Mouse (Mus musculus): Measurements from ENCODE around the gene Kif13a.

Kif13a gene

DNA sequence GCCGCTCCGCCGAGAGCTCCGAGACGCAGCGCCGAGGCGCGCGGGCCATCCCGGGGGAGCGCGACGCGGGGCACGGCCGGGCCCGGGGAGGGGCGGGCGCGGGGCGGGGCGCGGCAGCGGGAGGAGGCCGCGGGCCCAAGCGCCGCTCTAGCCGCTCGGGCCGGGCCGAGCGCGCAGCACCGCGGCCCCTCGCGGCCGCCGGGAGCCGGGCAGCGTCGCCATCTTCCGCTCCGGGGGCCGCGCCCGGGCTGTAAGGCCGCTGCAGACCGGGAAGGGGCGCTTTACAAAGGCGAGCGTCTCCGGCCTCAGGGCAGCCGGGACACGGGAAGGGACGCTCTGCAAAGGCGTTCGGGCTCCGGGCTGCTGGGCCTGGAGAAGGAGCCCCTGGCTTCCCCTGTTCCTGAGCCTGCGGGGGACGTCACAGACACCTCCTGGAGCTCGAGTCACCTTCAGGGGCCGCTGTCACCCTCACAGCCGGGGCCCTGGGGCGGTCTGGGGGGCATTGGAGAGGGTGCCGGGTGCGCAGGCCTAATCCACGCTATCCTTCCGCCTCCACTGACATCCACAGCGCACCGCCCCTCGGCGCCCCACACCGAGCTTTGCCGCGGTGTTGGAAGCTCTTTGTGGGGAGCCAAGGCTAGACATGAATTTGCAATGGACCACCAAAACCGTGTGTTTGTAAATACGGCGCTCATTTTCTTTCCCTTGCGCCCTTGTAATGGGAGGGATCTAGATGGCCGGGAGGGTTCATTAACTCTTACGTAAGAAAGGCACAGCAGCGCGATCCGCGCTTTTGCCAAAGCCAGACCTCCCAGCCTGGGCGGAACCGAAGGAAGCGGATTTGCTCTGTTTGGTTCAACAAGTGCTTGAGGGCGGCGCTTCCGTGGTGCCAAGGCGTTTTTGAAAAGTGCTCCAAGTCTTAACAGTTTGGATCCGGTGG is at the start of gene Kif13a:
Gene Kif13a, minus strand, starts transcription at position 149 of the 940 bp plus-strand sequence.
- peak; percentile 92 for DNase-seq

DNA sequence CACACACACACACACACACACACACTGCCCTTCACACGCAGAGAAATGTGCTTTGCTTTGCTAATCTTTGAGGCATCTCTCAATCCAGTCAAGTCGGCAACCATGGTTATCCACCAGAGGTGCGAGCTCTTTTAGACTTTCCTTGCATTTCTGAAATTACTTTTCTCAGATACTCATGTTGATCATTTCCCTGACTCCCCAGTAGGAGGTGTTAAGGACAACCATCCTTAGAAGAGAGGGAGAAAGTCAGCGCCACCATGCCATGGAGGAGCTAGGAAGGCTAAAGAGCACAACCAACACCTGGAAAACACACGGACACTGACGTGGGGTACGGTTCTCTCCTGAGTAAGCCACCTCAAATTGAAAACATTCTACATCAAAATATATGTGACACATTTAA is 46.9 kb upstream of the Kif13a start:
- no peak for DNase-seq

DNA sequence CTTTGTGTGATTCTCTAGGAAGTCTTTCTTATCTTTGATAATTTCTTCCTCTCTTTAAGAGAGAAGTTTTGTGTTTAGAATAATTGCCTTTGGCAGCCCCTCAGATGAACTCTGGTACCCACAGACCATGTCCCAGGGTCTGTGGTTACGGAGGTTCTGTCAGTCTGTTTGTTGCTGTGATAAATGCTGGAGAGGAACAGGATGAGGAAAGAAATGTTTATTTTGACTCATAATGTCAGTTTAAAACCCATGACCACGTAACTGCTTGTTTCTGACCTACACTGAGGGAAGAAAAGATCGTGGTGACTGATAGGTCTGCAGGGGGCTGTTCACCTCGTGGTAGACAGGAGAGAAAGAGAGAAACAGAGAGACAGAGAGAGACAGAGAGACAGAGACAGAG is 46.3 kb upstream of the Kif13a start:
- DNase-seq = no peak

DNA sequence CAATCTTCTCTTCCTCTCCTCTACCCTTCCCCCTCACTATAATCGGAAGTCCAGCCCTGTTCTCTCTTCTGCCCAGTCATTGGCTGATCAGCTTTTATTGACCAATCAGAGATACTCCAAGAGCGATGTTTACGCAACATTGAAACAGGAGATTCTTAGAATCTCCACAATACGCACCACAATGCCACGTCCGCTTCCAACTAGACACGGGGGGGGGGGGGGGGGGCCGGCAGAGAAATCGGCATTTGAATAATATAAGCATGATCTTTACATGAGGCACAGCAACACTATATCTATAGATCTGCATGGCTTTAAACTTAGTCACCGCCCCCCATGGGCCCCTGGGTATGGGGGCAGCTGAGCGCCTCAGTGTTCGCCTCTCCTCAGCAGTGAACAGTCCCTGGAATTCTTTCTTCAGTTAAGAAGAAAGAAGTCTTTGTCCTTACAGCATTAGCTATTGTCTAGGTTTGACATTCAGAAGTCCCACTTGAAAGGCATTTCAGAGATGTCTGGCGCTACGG is 45.4 kb upstream of the Kif13a start:
- no peak for DNase-seq

DNA sequence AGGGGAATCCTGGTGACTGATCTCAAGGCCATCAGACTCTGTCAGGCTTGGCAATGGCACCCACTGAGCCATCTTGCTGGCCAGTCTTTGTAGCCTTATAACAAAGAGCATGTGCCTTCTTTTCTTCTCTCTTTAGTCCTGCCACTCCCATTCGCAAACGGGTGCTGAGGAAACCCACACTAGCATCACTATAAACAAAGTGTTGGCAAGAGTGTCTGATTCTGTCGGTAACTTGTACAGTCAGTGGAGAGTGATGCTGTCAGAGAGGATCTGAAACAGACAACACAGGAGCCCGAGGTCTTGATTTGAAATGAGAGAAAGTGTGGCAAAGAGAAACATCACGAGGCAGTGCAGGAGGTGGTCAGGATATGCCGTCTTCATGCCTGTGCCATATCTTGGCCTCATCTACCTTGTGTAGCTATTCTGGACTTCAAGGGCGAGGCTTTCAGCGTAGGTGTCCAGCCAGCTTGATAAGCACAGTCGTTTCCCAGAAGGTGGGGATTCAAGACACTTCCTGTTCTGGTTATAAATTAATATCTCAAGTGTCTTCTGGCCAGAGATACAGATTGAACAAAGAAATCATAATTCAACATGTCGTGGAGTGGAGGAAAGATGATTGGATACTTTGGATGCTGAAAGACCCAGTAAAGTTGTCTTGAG is 40.7 kb upstream of the Kif13a start:
- DNase-seq = no peak

DNA sequence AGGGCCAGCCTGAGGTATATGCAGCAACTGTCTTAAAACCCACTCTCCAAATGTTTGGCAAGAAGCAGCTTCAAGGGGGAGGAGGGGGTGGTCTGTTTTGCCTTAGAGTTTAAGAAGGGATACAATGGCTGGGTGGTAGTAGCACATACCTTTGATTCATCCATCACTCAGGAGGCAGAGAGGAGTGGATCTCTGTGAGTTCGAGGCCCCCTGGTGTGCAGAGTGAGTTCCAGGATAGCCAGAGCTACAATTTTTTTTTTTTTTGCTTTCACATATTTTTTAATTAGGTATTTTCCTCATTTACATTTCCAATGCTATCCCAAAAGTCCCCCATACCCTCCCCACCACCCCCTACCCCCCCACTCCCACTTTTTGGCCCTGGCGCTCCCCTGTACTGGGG is 39.0 kb upstream of the Kif13a start:
- DNase-seq = no peak

DNA sequence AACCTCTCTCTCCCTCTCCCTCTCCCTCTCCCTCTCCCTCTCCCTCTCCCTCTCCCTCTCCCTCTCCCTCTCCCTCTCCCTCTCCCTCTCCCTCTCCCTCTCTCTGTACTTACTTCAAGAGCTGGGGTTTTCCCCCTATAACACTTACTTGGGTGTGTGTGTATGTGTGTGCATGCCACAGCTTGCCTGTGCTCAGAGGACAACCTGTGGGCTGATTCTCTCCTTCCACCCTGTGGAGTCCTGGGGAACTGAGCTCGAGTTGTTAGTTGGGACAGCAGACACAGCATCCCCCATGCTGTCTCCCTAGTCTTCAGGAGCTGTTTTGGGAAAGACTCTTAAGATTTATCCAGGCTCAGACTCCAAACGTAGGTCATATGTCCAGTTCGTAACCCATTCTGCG is 37.6 kb upstream of the Kif13a start:
- DNase-seq = no peak

DNA sequence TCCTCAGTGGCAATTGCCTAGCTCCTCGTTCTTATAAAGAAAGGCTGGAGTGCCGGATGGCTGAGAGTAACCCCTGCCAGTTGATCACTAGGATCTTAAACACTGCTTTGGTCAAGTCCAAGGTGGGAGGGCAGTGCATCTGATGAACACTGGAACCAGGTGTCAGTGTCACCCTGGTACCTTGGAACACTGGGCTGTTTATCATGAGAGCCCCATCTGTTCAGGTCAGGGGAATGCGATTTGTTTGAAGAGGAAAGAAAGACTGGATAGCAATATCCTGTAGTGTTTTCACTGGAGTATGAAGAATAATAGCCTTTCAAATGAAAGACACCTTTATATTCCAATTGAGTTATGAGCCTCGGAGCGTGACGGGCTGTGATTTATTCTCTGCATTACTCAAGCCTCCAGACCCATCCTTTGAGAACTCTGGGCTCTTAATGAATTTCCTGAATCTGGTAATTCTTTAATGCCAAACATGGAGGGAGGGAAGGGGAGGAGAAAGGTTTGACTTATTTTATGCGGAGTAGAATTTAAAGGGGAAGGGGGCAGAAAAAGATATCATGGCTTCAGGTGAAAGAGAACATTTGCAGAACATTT is 31.3 kb upstream of the Kif13a start:
- DNase-seq = no peak

DNA sequence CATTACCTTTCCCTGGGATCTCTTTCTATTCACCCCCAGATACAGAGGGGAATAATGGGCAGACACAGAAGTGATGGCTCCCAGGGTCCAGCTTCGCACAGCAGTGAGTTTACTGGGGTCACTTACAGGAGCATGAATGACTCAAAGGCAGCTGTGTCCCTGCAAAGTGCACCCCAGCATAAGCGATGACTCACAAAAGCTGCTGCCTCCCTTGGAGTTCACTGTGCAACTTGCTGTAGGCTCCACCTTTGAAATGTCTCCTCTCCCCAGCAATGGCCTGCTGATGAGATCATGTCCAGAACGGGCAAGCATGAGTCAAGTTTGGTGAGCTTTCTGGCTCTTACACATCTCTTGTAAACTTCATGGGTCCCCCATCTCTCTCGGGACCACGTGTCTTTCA is 29.5 kb upstream of the Kif13a start:
- no peak for DNase-seq

DNA sequence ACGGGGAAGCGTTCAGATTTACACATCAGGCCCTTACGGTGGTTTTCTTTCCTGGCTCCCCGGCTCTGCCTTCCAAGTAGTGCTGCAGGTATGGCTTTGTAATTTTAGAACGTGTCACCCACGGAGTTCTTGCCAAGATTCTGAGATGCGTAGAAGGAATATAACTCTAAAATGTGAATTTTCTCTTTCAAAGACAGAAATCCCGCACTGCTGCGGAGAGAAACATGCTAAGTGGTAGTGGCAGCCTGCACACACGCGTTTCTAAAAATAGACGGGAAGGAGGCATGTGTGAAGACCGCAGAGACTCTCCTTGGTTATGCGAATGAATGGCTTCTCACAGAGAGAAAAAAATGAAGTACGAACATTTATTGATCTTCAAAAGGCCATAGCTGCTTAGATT is 21.5 kb upstream of the Kif13a start:
- peak; percentile 20 for DNase-seq

DNA sequence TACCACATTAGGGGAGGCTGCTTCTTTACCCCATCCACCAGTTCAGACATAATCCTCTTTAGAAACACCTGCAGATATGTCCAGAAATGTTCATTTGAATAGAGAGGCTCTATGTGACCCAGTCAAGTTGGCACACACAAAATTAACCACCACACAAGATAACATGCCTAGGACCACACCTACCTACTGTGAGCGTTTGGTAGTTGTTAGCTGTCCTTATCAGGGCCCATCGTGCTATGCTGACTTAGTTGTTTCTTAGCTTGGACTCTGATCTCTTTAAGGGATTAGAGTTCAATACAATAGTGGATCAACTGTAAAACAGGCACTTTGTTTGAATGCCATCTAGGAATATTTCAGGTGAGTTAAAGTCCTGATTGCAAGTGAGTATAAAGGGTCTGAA is 20.1 kb upstream of the Kif13a start:
- DNase-seq = no peak

DNA sequence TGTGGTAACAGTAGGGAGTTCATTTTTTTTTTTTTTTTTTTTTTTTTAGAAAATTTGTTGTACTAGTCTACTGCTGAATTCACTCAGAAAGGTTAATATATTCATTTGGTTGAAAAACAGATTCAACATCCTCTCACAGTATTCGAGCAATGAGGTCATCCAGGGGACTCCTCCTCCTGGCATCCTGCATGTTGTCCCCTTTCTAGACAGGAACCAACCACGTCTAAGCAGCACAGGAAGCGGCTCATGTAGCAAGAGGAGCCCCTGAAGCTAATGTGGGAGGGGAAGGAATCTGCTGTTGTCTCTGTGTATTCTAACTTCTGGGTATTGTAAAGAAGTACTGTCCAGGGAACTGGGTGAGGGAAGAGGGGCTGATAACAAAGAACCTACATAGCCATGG is 18.4 kb upstream of the Kif13a start:
- no peak for DNase-seq

DNA sequence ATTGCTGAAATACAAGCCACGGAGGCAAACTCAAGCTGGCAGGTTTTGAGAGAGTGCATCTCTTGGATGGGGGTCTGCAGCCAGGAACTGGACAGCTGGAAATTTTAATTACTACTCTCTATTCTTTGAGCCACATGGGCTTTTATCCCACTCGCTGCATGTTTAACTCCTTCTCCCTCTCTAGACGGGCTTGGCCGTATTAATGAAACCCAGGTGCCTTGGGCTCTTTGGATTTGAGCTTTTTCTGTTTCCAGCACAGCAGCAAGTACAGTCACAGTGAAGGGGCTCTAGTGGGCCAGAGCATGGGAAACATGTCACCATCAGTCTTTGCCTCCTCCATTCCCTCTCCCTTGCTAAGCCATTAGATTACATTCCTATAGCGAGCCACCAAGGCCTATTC is 16.4 kb upstream of the Kif13a start:
- no peak for DNase-seq

DNA sequence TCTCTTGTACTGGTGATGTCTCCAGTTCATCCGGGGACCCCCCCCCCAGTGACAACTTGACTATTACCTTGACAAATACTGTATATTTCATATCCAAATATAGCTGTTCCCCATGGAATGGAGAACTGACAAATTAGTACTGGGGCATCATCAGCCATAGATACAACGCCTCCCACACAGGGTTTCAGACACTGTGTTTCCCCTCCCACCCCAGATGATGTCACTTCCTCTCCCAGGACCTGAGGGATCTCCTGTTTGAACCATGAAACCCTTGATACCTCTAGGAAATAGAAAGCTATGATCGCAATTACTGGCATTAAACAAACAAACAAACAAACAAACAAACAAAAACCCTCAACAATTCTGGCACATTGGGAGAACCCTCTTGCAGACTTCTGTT is 15.6 kb upstream of the Kif13a start:
- DNase-seq = no peak

DNA sequence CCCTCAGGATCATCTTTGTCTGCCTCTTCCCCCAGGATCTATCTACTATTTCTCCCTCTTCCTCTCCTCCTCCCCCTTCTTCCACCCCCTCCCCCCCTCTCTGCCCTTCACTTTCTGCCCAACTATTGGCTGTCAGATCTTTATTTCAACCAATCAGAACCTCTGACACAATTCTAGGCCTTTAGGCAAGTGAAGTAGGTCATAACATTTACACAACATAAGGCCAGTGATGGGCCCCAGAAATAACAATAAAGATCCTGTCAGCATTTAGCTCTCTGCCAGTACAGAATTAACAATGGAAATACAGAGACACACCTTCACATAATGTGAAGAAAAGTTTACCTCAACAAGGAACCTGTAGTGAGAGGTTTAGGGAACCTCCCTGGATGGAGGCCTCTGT is 13.6 kb upstream of the Kif13a start:
- no peak for DNase-seq

DNA sequence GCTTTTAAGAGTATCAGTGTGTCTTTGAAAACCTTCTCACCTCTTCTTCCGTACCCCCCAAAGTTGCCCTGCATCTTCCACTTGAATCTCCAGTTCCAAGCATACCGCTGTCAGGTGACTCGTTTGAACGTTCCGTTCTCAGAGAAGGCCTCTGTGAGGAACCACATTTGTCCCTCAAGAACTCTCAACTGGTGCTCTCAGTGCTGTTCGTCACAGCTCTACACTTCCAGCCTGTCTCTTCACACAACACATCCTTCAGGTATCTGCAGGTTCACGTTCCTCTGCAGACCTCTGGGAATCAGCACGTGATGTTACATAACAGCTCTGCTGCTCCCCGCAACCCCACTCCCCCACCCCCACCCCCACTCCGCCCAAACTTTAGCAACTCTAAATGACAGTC is 4.4 kb upstream of the Kif13a start:
- DNase-seq = no peak

DNA sequence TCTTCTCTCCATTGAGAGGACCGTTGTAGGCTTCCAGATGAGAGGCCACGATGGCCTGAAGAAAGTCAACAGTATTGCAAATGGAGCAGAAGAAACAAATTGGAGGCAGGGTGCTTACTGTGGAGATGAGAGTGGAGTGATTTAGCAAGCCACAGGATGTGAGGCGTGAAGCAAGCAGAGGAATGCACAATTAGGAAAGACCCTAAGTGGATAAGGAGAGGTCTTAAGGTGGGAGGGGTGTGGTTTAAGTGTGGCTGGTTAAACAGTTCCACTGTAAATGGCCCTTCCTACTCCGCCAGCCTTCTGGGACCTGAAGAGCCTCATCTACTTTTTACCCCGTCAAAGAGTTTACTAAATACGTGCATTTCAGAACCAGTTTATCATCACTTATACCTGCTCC is 3.2 kb upstream of the Kif13a start:
- DNase-seq = no peak

DNA sequence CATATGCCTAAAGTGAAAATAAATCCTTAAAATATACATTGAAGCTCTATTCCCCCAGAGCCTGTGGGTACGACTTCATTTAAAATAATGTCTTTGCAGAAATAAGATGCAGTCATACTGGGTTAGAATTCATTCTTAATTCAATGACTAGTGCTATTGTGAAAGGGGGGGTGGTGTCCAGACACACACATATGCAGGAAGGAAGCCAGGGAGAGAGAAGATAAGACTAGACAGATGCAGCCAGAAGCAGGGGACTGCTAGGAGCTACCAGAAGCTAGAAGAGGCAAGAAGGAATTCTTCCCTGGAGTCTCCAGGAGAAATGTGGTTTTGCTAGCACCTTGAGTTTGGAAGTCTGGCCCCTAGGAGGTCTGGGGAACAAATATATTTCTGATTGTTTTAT is 2.4 kb upstream of the Kif13a start:
- no peak for DNase-seq

DNA sequence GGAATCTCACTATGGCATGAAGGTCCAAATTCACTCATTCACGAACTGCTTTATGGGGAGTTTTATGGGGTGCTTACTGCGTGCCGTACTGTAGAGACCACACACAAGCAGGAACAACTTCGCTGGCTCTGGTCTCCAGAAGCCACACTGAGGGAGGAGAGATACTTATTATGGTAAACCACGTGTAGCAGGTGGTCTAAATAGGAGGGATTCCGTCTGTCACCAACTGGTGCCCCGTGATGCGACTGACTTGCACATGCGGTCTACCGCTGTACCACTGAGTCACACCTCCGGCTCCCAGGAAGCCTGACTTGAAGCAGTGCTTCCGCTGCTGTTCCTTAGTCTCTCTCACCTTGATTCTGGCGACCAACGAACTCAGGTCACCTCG is 986 bp upstream of the Kif13a start:
- peak; percentile 17 for DNase-seq

DNA sequence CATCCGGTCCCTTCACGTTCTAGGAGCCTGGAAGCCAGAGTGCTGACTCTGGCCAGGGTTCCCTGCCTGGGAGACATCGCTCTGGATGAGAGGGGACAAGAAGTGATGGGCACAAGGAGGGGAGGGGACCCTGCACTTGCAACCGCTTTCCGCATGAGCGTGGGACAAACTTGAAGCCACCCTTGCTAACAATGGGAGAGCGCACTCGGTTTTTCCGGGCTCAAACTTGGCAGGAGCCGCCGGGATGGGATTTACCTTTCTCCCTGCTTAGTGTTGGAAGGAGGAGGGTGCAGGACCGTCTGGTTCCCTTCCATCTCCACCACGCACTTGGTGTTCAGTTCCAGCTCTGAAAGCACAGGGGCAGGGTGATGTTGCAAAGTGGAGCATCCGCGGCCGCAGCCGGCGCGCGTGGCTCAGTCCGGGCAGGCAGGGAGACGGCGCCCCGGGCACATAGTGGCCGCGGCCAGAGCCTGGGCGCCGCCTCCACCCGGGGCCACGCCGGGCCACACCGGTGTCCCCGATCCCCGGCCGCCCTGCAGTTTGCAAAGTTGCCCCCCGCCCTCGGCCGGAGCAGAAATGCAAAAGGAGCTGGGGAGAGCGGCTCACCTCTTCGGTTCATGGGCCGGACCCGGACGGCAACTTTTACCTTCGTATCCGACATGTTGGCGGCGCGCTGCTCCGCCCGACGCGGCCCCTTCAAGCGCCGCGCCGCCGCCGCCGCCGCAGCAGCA is 541 bp downstream of the Kif13a start:
- peak; percentile 53 for DNase-seq

DNA sequence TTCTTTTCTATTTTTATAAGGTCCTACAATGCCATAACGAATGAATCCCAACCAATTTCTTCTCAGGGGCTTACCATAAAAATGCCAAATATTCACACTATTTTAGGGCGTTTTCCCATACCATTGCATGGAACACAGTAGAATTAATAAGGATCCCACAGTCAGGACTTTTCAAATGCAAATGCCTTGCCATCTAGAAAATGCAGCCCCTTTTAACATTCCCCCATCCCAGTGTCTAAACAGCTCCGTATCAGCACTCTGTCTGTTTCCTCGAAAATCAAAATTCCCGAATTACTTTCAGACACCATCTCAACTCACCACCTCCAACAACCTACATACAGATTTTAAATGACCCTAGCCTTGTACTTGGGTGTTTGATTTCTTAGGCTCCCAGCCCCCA is 1.3 kb downstream of the Kif13a start:
- DNase-seq = no peak

DNA sequence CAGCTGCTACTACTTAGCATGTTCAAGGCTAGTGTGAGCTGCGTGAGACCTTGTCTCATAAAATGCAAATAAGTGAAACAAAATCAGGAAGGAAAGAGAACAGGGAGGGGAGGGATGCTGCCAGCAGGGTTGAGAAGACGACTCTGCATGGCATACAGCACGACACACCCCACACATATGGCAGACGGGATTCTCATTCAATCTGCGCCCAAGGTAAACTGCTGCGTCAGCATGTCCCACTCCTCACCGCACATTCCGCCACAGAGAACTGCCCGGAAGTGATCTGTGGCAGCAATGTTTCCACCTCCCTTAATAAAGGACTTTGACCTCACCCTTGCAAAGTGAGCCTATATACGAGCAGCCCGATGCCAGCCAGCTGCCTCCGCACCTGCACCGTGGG is 4.0 kb downstream of the Kif13a start:
- no peak for DNase-seq

DNA sequence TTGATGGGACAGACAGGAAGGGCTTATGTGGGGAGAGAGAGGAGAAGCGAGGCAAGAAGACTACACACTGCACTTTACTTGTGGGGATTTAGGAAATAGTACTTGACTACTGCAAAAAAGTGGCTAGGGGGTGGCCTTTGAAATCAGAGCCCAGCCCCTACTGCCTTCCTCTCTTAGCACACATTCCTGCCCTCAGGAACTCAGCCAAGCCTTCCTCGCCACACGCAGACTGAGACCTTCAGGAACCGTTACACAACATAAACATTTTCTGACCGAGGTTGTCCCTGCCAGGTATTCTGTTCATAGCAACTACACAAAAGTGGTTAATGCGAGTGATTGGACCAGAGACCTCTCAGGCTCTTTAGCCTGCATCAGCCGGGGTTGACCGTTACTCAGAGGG is 8.1 kb downstream of the Kif13a start:
- DNase-seq = no peak
